Mouse (Mus musculus) testis, adult 2 months (tissue): ENCODE data around the gene Spg7.

Experiments used
- CTCF ChIP-seq: fragments of 200-500 bp; IDR thresholded peaks from 2 replicates; pipeline ENCODE4 v1.5.1; 2012; ENCODE audit warnings: low read depth, mild to moderate bottlenecking, inconsistent platforms, low read length, moderate library complexity; ENCODE audit not compliant: control insufficient read depth, insufficient read depth, insufficient replicate concordance
- POLR2A ChIP-seq: fragments of 200-500 bp; IDR thresholded peaks from 2 replicates; pipeline ENCODE4 v1.6.1; 2012; ENCODE audit warnings: low read depth, mild to moderate bottlenecking, inconsistent platforms, low read length, moderate library complexity; ENCODE audit not compliant: control insufficient read depth

DNA sequence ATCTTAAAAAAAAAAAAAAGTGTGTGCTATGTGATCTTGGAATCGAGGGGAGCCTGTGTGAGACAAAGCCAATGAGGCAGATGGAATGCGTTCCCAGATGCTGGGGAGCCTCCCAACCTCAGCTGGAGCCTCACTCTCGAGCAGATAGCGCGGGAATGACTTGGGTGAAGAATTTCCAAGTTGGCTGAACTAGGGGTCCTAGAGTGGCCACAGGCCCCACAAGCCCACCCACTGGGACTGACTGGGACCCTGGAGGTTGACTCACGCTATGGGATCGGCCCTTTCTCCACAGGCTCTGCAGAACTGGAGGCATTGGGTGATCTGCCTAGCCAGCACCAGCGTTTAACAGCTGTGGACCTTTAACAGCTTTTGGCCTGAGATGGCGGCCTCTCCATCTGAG, 73.5 kb downstream of the Spg7 start:
- TF ChIP-seq CTCF, result no peak
- no peak for TF ChIP-seq POLR2A
